Mouse (Mus musculus) left cerebral cortex, postnatal 10 days (tissue): ENCODE results near the gene Fbxl21. TPM values are rescaled to one million over a fixed set of nuclear protein-coding genes. Genes with fewer than 3 reads are reported as not detected.

Source experiments
- DNase-seq, 2 experiments: peaks; one replicate each; pipeline ENCODE4 v3.0.0; 2021 to 2022; ENCODE audit warnings: low spot score in 2 of 2, mixed read lengths in 1 of 2; ENCODE audit errors: extremely low spot score in 1 of 2
- intact Hi-C: fragments of 180-260 bp; cut with DNase I; formaldehyde crosslinking; loops from one replicate; pipeline ENCODE4 v1.15.1; 2025
- total RNA-seq, 2 experiments: library from RNA; stranded (reverse); gene quantifications; 2 replicates each; pipeline ENCODE4 v1.2.3; 2021

The Fbxl21 gene
- total RNA-seq, 2 experiments from 2014 or later, result 3.8 to 4.2 TPM

- no peak for DNase-seq
- intact Hi-C loops, result loop anchor here (5.0 kb wide), 1 partner anchor 81 kb away; no protein-coding TSS in a partner anchor
These were observed 38.9 kb downstream of the Fbxl21 start for GRCm38 (mm10) chr13:56561129-56561528.

GRCm38 (mm10) chr13:56563075-56563474 lies 40.8 kb downstream of the Fbxl21 start:
- intact Hi-C loops, result loop anchor here (5.0 kb wide), 1 partner anchor 79 kb away; no protein-coding TSS in a partner anchor
- DNase-seq, result peak in 1 of 2 experiments; percentile 48

- intact Hi-C loops, result no loop called here
- DNase-seq, result no peak
These were observed 44.1 kb downstream of the Fbxl21 start for GRCm38 (mm10) chr13:56566336-56566735.

- intact Hi-C loops, result no loop called here
- no peak for DNase-seq
These were observed 49.4 kb downstream of the Fbxl21 start for GRCm38 (mm10) chr13:56571645-56572044.

GRCm38 (mm10) chr13:56575074-56575473 lies 52.8 kb downstream of the Fbxl21 start:
- no peak for DNase-seq
- intact Hi-C loops, result loop anchor here (5.0 kb wide), 1 partner anchor 67 kb away; no protein-coding TSS in a partner anchor

GRCm38 (mm10) chr13:56575701-56576321 lies 53.5 kb downstream of the Fbxl21 start:
- peak; percentile 39 to 72 for DNase-seq
- intact Hi-C loops, result loop anchor here (5.0 kb wide), 1 partner anchor 66 kb away; no protein-coding TSS in a partner anchor

GRCm38 (mm10) chr13:56578097-56578496 lies 55.8 kb downstream of the Fbxl21 start:
- DNase-seq, result no peak
- intact Hi-C loops, result loop anchor here (5.0 kb wide), 1 partner anchor 64 kb away; no protein-coding TSS in a partner anchor

- intact Hi-C loops, result no loop called here
- no peak for DNase-seq
These were observed 58.2 kb downstream of the Fbxl21 start for GRCm38 (mm10) chr13:56580450-56580849.

GRCm38 (mm10) chr13:56581512-56581911 lies 59.2 kb downstream of the Fbxl21 start:
- intact Hi-C loops, result no loop called here
- DNase-seq, result no peak

- intact Hi-C loops, result no loop called here
- DNase-seq, result peak in 1 of 2 experiments; percentile 72
These were observed 59.7 kb downstream of the Fbxl21 start for GRCm38 (mm10) chr13:56581961-56582434.

GRCm38 (mm10) chr13:56582720-56583119 lies 60.4 kb downstream of the Fbxl21 start:
- DNase-seq, result no peak
- intact Hi-C loops, result no loop called here

GRCm38 (mm10) chr13:56586046-56586445 lies 63.8 kb downstream of the Fbxl21 start:
- intact Hi-C loops, result no loop called here
- no peak for DNase-seq

Other genes starting within 250 kb of the Fbxl21 start
- gene Cxcl14, start 225.9 kb upstream of the Fbxl21 start, total RNA-seq, result 100 to 1,000 TPM in 1 of 2 experiments, 10 to 100 TPM in 1; 99.1 to 109 TPM
- not detected for gene Gm3045, start 95.9 kb upstream of the Fbxl21 start, total RNA-seq
- gene Slc25a48, start 84.1 kb upstream of the Fbxl21 start, total RNA-seq, result under 1 TPM in 1 of 2 experiments, not detected in 1; 0.10 TPM
- gene Il9, start 40.2 kb upstream of the Fbxl21 start, total RNA-seq, result not detected
- not detected for gene Lect2, start 26.0 kb downstream of the Fbxl21 start, total RNA-seq
- 1 to 10 TPM; 3.5 to 4.0 TPM for gene Tgfbi, start 87.1 kb downstream of the Fbxl21 start, total RNA-seq
- gene Smad5, start 180.5 kb downstream of the Fbxl21 start, total RNA-seq, result 10 to 100 TPM; 22.3 to 23.0 TPM
- gene Gm45623, start 231.4 kb downstream of the Fbxl21 start, total RNA-seq, result 10 to 100 TPM in 1 of 2 experiments, 1 to 10 TPM in 1; 6.9 to 13.1 TPM